Mouse (Mus musculus) neural tube, embryonic 14.5 days (tissue): Measurements from ENCODE around the gene Acad8. TPM values are rescaled to one million over a fixed set of nuclear protein-coding genes. Genes with fewer than 3 reads are reported as not detected.

ENCODE experiments used
- ATAC-seq: fragments of 200-750 bp; cut with Nextera tagmentation; 2 replicates; pipeline ENCODE4 v1.8.0; 2017; ENCODE audit warnings: low read depth, mild to moderate bottlenecking, moderate TSS enrichment, moderate library complexity
- H3K27ac ChIP-seq: fragments of 300-500 bp; sonication (generic); 2 replicates; pipeline ENCODE4 v1.5.1; 2014; ENCODE audit warnings: low read depth, mild to moderate bottlenecking, control low read depth, low read length, moderate library complexity, mixed read lengths
- H3K27me3 ChIP-seq: fragments of 300-500 bp; sonication (generic); 2 replicates; pipeline ENCODE4 v1.6.1; 2014; ENCODE audit warnings: low read length; ENCODE audit not compliant: control insufficient read depth, insufficient read depth
- H3K36me3 ChIP-seq: fragments of 300-500 bp; sonication (generic); 2 replicates; pipeline ENCODE4 v1.6.1; 2014; ENCODE audit warnings: low read length, mixed read lengths; ENCODE audit not compliant: control insufficient read depth, insufficient read depth
- H3K4me1 ChIP-seq: fragments of 300-500 bp; sonication (generic); 2 replicates; pipeline ENCODE4 v1.6.1; 2014; ENCODE audit warnings: low read length; ENCODE audit not compliant: control insufficient read depth, insufficient read depth
- H3K4me2 ChIP-seq: fragments of 300-500 bp; sonication (generic); 2 replicates; pipeline ENCODE4 v1.6.1; 2014; ENCODE audit warnings: mild to moderate bottlenecking, low read depth, low read length, control low read depth
- H3K4me3 ChIP-seq: fragments of 300-500 bp; sonication (generic); 2 replicates; pipeline ENCODE4 v1.5.1; 2014; ENCODE audit warnings: low read depth, low read length, control low read depth, mixed read lengths
- H3K9ac ChIP-seq: fragments of 300-500 bp; sonication (generic); replicated peaks from 2 replicates; pipeline ENCODE4 v1.6.1; 2014; ENCODE audit warnings: low read depth, mild to moderate bottlenecking, control low read depth, low read length, mixed read lengths
- H3K9me3 ChIP-seq: fragments of 300-500 bp; sonication (generic); 2 replicates; pipeline ENCODE4 v1.6.1; 2016; ENCODE audit warnings: low read length; ENCODE audit not compliant: control insufficient read depth
- WGBS: fragments of 180-500 bp; shearing (Covaris S2); extraction: QIAGEN DNeasy Blood & Tissue Kit; methylation state at CpG from one replicate; pipeline ENCODE4 v1.1.7; 2014; 5-methylcytosine and 5-hydroxymethylcytosine counted together
- polyA plus RNA-seq: library from polyadenylated mRNA; unstranded; fragments of >200 nt; fragmentation: Nextera tagmentation; extraction: Ambion mirVana; gene quantifications from 2 replicates; pipeline ENCODE4 v1.2.1, GENCODE M21; 2014

Gene Acad8
- polyA plus RNA-seq, 1 experiment from 2014 or later, result 27.4 TPM

DNA sequence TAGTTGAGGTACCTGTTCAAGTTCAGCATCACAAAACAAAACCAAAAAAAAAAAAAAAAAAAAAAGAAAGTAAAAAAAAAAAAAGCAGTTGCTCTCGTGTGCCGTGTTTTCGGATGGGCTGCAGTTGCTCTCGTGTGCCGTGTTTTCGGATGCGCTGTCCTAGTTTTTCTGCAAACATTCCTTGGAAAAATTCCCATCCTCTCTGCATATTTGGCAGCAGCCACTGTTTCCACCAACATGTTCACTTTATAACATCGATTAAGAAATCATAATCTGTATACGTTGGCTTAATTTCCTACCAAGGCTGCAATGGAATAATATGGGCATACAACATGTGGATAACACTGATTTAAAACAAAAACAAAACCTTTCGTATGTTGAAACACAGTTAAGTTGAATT is 6.2 kb downstream of the Acad8 start:
- H3K4me3 ChIP-seq, result no peak overlapping the region
- no peak for ATAC-seq
- no peaks in the 10 kb centered on the region for H3K9me3 ChIP-seq
- H3K36me3 ChIP-seq, result peaks cover 13% of the 10 kb centered on the region; the same call in 1 of the 2 replicates
- 98% methylated on average over 10 of the region's 10 CpGs for WGBS
- no peak overlapping the region for H3K27ac ChIP-seq
- no peak overlapping the region for H3K4me2 ChIP-seq
- H3K4me1 ChIP-seq, result 0 out of 2 replicates have a peak, but pooled peaks cover 2% of the 10 kb centered on the region
- H3K9ac ChIP-seq, result no peak overlapping the region
- no peaks in the 10 kb centered on the region for H3K27me3 ChIP-seq

- peaks cover 22% of the 10 kb centered on the region; the same call in 1 of the 2 replicates for H3K36me3 ChIP-seq
- H3K4me1 ChIP-seq, result no peaks in the 10 kb centered on the region
- H3K27ac ChIP-seq, result no peak overlapping the region
- H3K27me3 ChIP-seq, result no peaks in the 10 kb centered on the region
- 92% methylated on average over 4 of the region's 4 CpGs for WGBS
- no peak overlapping the region for H3K4me3 ChIP-seq
- H3K9me3 ChIP-seq, result no peaks in the 10 kb centered on the region
- H3K9ac ChIP-seq, result no peak overlapping the region
- ATAC-seq, result no peak
- H3K4me2 ChIP-seq, result no peak overlapping the region
Observed at GRCm38 (mm10) chr9:26990181-26990580, 9.2 kb downstream of the Acad8 start.

DNA sequence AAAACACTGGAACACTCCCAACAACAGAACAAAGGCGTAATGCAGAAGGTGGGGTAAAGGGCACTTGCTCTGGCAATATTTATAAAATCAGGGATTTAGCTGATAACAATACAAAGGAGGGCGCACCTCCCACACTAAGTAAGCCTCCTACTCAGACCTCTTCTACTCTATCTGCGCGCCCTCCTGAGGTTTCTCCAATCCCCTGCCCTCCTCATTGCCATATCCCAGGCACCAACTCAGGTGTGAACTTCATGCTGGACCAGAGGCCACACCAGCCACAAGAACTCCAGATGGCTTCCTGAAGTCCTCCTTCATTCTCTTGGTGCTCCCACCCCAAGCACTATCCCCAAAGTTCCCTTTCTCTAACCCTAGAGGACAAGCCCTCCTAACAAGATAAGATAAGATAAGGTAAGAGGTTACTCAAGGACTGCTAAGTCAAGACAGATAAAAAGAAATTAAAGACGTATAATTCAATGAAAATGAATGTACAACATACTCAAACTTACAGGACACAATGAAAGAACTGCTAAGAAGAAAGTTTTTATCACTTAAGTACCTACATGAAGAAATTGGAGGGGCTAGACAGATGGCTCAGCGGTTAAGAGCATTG is 13.6 kb downstream of the Acad8 start:
- no peak overlapping the region for H3K4me3 ChIP-seq
- H3K9ac ChIP-seq, result no peak overlapping the region
- no peak overlapping the region for H3K27ac ChIP-seq
- H3K4me2 ChIP-seq, result no peak overlapping the region
- no peak for ATAC-seq
- H3K4me1 ChIP-seq, result no peaks in the 10 kb centered on the region
- no peaks in the 10 kb centered on the region for H3K9me3 ChIP-seq
- no peaks in the 10 kb centered on the region for H3K27me3 ChIP-seq
- WGBS, result 95% methylated on average over 6 of the region's 6 CpGs
- H3K36me3 ChIP-seq, result peaks cover 26% of the 10 kb centered on the region; the same call in 1 of the 2 replicates

DNA sequence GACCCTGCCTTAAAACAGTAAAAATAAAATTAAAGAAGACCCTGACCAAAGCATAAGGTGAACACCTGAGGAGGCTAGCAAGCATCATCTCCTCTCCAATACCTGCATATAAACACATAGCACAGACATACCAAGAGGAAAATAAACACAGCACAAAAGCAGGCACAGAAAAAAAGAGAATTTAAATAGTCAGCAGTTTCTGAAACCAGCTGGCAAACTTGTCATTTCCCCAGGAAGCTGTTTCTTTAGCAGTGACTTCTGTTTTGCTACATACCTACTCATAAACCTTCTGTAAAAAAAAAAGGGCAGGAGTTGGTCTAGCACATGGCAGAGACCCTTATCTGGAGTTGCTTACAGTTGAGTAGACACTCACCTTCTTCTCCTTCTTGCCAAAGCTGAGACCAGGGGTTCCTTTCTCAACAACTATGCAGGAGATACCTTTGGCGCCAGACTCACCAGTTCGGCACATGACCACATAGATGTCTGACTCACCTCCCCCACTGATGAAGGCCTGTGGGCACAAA is 14.2 kb downstream of the Acad8 start:
- Histone ChIP-seq H3K4me3 (no peak overlapping the region), H3K4me2 (no peak overlapping the region), H3K36me3 (peaks cover 26% of the 10 kb centered on the region; the same call in 1 of the 2 replicates), H3K27me3 (no peaks in the 10 kb centered on the region), H3K9me3 (no peaks in the 10 kb centered on the region), H3K27ac (no peak overlapping the region), H3K9ac (no peak overlapping the region), H3K4me1 (no peaks in the 10 kb centered on the region)
- 95% methylated on average over 2 of the region's 2 CpGs for WGBS
- ATAC-seq, result no peak

- H3K9ac ChIP-seq, result no peak overlapping the region
- H3K9me3 ChIP-seq, result no peaks in the 10 kb centered on the region
- H3K27me3 ChIP-seq, result no peaks in the 10 kb centered on the region
- 89% methylated on average over 3 of the region's 3 CpGs for WGBS
- H3K27ac ChIP-seq, result no peak overlapping the region
- H3K4me1 ChIP-seq, result no peaks in the 10 kb centered on the region
- no peak for ATAC-seq
- no peak overlapping the region for H3K4me3 ChIP-seq
- no peak overlapping the region for H3K4me2 ChIP-seq
- peaks cover 33% of the 10 kb centered on the region for H3K36me3 ChIP-seq
Observed at GRCm38 (mm10) chr9:26978776-26979175, 20.6 kb downstream of the Acad8 start.

GRCm38 (mm10) chr9:26977754-26978153 is 21.6 kb downstream of the Acad8 start:
- Histone ChIP-seq H3K4me1 (no peaks in the 10 kb centered on the region), H3K27ac (no peak overlapping the region), H3K9me3 (no peaks in the 10 kb centered on the region), H3K9ac (no peak overlapping the region), H3K4me3 (no peak overlapping the region), H3K36me3 (peaks cover 33% of the 10 kb centered on the region), H3K27me3 (no peaks in the 10 kb centered on the region), H3K4me2 (no peak overlapping the region)
- no peak for ATAC-seq
- WGBS, result 90% methylated on average over 9 of the region's 9 CpGs

DNA sequence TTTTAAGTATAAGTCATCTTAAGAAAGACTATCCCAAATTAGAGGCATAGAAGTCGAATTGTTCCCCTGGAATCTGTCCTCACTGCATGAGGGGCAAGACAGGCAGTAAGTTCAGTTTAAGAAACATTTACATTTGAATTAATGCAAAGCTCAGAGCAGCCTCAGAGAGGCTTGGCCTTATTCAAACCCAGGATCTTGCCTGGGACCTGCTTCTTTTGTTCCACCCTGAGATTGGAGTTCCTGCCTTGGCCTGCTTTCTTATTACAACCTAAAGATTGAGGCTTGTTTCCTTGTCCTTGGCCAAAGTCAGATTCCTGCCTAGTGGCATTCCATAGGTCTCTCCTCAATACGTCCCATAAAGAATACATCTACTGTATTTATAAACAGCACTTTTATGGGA is 51.6 kb downstream of the Acad8 start:
- no peak for ATAC-seq
- no peaks in the 10 kb centered on the region for H3K36me3 ChIP-seq
- no peaks in the 10 kb centered on the region for H3K27me3 ChIP-seq
- no peak overlapping the region for H3K27ac ChIP-seq
- H3K9me3 ChIP-seq, result no peaks in the 10 kb centered on the region
- H3K4me1 ChIP-seq, result no peaks in the 10 kb centered on the region
- H3K4me2 ChIP-seq, result no peak overlapping the region
- 72% methylated on average over 2 of the region's 2 CpGs for WGBS
- H3K9ac ChIP-seq, result no peak overlapping the region
- no peak overlapping the region for H3K4me3 ChIP-seq

DNA sequence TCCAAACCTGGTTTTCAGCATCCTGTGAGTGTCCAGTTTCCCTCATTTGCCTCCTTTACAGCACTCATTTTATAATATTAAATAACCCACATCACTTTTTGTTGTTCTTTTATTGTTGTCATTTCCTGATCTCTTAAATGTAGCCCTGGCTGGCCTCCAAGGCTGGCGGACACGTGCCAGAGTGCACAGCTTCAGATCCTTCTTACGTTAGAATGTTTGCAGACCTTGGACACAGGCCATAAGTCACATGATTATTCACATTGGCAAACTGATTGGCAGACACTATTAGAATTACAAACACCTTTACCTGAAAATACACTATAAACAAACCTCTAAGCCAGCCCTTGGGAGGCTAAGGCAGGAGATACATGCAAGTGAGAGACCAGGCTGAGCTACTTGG is 75.2 kb downstream of the Acad8 start:
- no peak overlapping the region for H3K9ac ChIP-seq
- no peak overlapping the region for H3K27ac ChIP-seq
- no peak overlapping the region for H3K4me3 ChIP-seq
- no peak overlapping the region for H3K4me2 ChIP-seq
- no peaks in the 10 kb centered on the region for H3K27me3 ChIP-seq
- H3K9me3 ChIP-seq, result no peaks in the 10 kb centered on the region
- no peaks in the 10 kb centered on the region for H3K36me3 ChIP-seq
- no peaks in the 10 kb centered on the region for H3K4me1 ChIP-seq
- 65% methylated on average over 3 of the region's 3 CpGs for WGBS
- ATAC-seq, result no peak
